Mouse (Mus musculus): ENCODE results near the gene Ptch2. TPM values are rescaled to one million over a fixed set of nuclear protein-coding genes. Genes with fewer than 3 reads are reported as not detected.

The Ptch2 gene
- polyA plus RNA-seq, 1 experiment from 2014 or later, result 4.5 TPM

DNA sequence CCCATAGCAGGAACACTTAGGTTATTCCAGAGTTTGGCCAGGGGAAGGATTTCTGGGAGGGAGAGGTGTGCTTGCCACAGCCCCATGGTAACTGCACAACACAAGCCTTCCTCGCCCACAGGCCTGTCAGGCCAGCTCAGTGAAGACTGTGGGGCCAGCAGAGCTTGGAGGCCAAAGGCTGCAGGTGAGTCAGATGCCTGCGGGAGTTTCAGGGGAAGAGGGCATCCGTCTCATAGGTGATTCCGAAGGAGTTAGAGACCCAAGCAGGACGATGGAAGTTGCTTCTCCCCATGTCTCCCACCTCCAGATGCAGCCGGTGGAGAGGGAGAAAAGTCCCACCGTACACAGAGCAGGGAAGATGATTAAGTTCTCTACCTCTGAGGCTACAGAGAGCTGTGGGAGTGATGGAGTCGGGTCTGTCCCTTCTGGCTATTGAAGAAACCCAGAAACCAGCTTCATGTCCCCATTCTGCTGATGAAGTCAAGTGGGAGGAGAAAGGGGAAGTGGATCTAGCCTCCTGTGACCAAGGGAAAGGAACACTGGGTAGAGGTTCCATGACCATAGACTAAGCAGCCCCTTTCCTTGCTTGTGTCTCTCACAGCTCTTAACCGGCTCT lies 30.9 kb downstream of the Ptch2 start, which contains the start of gene Tctex1d4:
TSS of gene Tctex1d4 (plus strand) at position 120 of the 616 bp plus-strand sequence.
- ATAC-seq (ENCODE audit: low FRiP score, low TSS enrichment), result no peak
- Histone ChIP-seq H3K9me3 (ENCODE audit: control insufficient read depth, low read length) (no peaks in the 10 kb centered on the region), H3K4me2 (ENCODE audit: low read length) (no peak within 1 kb of the TSS), H3K4me1 (ENCODE audit: control insufficient read depth, insufficient read depth, low read length) (peaks cover 23% of the 10 kb centered on the region), H3K9ac (replicated peaks; ENCODE audit: low read length) (0 out of 2 replicates have a peak within 1 kb of the TSS, but pooled peaks have one; percentile 2), H3K4me3 (replicated peaks; ENCODE audit: low read depth, low read length) (no peak within 1 kb of the TSS), H3K27me3 (ENCODE audit: control insufficient read depth, insufficient read depth, low read length) (no peaks in the 10 kb centered on the region), H3K27ac (replicated peaks; ENCODE audit: low read depth, low read length) (peak within 1 kb of the TSS; percentile 56), H3K36me3 (ENCODE audit: control insufficient read depth, insufficient read depth, low read length) (peaks cover 24% of the 10 kb centered on the region)
- no peak for DNase-seq
- WGBS, result 88% methylated on average over 9 of the region's 9 CpGs

DNA sequence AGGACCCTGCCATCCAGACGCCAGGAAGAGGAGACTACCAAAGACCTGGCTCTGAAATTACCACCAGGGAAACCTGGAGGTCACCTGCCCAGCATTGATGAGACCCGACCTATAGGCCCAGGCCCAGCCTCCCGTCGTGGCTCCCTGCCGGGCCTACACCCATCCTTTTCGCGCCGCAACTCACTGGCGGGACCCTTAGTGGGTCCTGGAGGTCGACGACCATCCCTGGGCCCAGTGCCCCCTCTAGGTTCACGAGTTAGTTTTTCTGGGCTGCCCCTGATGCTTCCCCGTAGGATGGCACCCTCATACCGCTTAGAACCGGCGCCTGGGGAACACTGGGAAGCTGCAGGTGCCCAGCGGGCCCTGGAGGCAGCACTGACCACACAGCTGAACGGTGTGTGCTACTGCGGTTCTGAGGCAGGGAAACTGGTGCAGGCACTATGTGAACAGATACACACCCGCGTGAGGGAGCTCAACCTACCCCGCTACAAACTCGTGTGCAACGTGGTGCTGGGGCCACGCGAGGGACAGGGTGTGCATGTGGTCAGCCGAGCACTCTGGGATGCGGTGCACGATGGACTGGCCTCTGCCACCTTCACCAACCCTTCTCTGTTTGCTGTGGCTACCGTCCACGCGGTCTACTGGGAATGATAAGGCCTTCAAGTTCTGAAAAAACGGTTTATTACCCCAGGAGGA lies 32.3 kb downstream of the Ptch2 start:
- no peak overlapping the region for H3K27ac ChIP-seq (replicated peaks; ENCODE audit: low read depth, low read length)
- no peaks in the 10 kb centered on the region for H3K9me3 ChIP-seq (ENCODE audit: control insufficient read depth, low read length)
- peaks cover 24% of the 10 kb centered on the region for H3K36me3 ChIP-seq (ENCODE audit: control insufficient read depth, insufficient read depth, low read length)
- ATAC-seq (ENCODE audit: low FRiP score, low TSS enrichment) (no peak), DNase-seq (no peak)
- no peak overlapping the region for H3K9ac ChIP-seq (replicated peaks; ENCODE audit: low read length)
- H3K4me2 ChIP-seq (ENCODE audit: low read length), result no peak overlapping the region
- WGBS, result 90% methylated on average over 33 of the region's 33 CpGs
- H3K4me3 ChIP-seq (replicated peaks; ENCODE audit: low read depth, low read length), result no peak overlapping the region
- H3K4me1 ChIP-seq (ENCODE audit: control insufficient read depth, insufficient read depth, low read length), result peaks cover 34% of the 10 kb centered on the region
- H3K27me3 ChIP-seq (ENCODE audit: control insufficient read depth, insufficient read depth, low read length), result no peaks in the 10 kb centered on the region

DNA sequence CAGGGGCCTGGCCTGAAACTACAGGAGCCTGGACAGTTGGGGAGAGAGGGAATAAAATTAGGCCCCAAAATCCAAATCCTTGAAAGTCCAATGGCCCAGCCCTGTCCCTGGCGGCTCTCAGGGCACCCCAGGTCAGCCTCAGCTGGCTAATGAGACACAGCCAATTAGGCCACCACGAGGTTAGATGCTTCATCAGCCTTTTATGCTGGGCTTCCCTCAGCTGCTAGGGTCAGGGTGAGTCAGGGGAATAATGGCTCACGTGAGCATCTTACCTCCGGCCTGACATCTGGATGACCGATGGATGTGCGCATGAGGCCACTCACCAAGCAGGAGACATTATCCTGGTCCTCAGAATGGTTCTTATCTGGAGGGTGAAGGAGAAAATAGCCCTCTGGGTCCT lies 34.9 kb downstream of the Ptch2 start:
- Histone ChIP-seq H3K27me3 (ENCODE audit: control insufficient read depth, insufficient read depth, low read length) (no peaks in the 10 kb centered on the region), H3K4me3 (replicated peaks; ENCODE audit: low read depth, low read length) (no peak overlapping the region), H3K9me3 (ENCODE audit: control insufficient read depth, low read length) (no peaks in the 10 kb centered on the region), H3K4me1 (ENCODE audit: control insufficient read depth, insufficient read depth, low read length) (peaks cover 20% of the 10 kb centered on the region), H3K9ac (replicated peaks; ENCODE audit: low read length) (no peak overlapping the region), H3K36me3 (ENCODE audit: control insufficient read depth, insufficient read depth, low read length) (peaks cover 24% of the 10 kb centered on the region), H3K27ac (replicated peaks; ENCODE audit: low read depth, low read length) (no peak overlapping the region), H3K4me2 (ENCODE audit: low read length) (no peak overlapping the region)
- no peak for DNase-seq
- ATAC-seq (ENCODE audit: low FRiP score, low TSS enrichment), result no peak
- 49% methylated on average over 6 of the region's 6 CpGs for WGBS

DNA sequence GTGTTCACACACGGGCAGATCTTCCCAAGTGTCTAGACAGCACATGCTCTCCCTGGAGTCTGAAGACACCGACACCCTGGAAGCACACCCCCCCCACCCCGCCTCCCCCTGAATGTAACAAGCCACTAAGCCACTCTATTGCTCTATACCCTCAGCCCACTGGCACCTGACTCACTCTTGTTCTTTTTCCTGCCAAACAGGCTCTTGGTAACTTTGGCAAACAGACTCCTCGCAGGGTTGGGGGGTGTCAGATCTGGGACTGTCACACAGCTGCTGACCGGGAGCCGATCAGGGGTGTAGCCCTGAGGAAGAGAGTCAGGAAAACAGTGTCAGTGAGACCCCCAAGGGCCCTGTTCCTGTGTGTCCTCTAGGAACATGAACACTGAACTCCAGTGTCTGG lies 35.3 kb downstream of the Ptch2 start:
- DNase-seq, result no peak
- WGBS, result 40% methylated on average over 6 of the region's 6 CpGs
- no peak overlapping the region for H3K4me3 ChIP-seq (replicated peaks; ENCODE audit: low read depth, low read length)

DNA sequence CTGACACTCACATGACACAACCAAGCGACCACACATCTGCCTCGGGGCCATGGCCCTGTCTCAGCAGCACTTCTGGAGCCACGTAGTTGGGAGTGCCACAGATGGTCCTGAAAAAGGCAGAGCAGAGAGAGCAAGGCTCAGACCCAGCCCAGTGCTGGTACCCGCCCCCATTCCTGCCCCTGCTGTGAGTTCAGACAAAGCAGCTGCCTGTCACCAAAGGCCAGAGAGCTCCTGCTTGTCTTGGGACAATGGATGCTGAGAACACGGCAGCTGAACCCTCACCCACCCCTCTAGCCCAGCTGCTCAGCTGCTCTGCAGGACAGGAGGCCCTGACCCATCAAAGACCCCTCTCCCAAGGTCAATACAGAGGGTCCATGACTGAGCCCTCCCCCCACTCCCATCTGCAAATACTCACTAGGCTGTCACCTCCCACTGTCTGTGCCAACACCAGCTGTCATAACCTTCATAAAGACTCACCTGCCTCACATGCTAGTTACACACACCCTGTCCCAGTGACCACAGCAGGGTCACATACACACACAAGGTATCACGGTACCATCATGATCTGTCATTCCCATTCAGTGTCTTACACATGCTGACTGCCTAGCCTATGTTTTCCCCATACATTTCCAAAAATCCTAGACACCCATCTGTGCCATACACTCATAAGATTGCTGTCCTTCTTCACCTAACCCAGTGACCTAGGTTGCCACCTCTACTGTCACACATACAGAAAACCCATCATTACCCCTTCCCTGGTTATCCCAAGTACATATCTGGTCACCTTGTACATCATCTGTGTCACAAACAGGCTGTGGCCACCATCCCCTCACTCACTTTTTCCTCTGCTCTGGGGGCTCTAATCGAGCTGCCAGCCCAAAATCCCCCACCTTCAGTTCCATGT lies 36.3 kb downstream of the Ptch2 start:
- Histone ChIP-seq H3K9ac (replicated peaks; ENCODE audit: low read length) (peak overlapping the region; percentile 82), H3K4me2 (ENCODE audit: low read length) (peak overlapping the region; percentile 86), H3K4me3 (replicated peaks; ENCODE audit: low read depth, low read length) (peak overlapping the region; percentile 94), H3K9me3 (ENCODE audit: control insufficient read depth, low read length) (no peaks in the 10 kb centered on the region), H3K27ac (replicated peaks; ENCODE audit: low read depth, low read length) (peak overlapping the region; percentile 55), H3K36me3 (ENCODE audit: control insufficient read depth, insufficient read depth, low read length) (peaks cover 23% of the 10 kb centered on the region), H3K27me3 (ENCODE audit: control insufficient read depth, insufficient read depth, low read length) (no peaks in the 10 kb centered on the region), H3K4me1 (ENCODE audit: control insufficient read depth, insufficient read depth, low read length) (peaks cover 18% of the 10 kb centered on the region)
- 6% methylated on average over 7 of the region's 7 CpGs for WGBS
- ATAC-seq (ENCODE audit: low FRiP score, low TSS enrichment), result peak; percentile 47
- peak; percentile 64 for DNase-seq

More for the DNA sequence above, 35.3 kb downstream of the Ptch2 start:
- H3K4me1 ChIP-seq (ENCODE audit: control insufficient read depth, insufficient read depth, low read length), result peaks cover 18% of the 10 kb centered on the region
- H3K9me3 ChIP-seq (ENCODE audit: control insufficient read depth, low read length), result no peaks in the 10 kb centered on the region
- H3K27ac ChIP-seq (replicated peaks; ENCODE audit: low read depth, low read length), result no peak overlapping the region; the same call in 1 of the 2 replicates
- no peak for ATAC-seq (ENCODE audit: low FRiP score, low TSS enrichment)
- no peak overlapping the region; the same call in 1 of the 2 replicates for H3K9ac ChIP-seq (replicated peaks; ENCODE audit: low read length)
- H3K36me3 ChIP-seq (ENCODE audit: control insufficient read depth, insufficient read depth, low read length), result peaks cover 24% of the 10 kb centered on the region
- H3K4me2 ChIP-seq (ENCODE audit: low read length), result peak overlapping the region; percentile 86
- H3K27me3 ChIP-seq (ENCODE audit: control insufficient read depth, insufficient read depth, low read length), result no peaks in the 10 kb centered on the region

DNA sequence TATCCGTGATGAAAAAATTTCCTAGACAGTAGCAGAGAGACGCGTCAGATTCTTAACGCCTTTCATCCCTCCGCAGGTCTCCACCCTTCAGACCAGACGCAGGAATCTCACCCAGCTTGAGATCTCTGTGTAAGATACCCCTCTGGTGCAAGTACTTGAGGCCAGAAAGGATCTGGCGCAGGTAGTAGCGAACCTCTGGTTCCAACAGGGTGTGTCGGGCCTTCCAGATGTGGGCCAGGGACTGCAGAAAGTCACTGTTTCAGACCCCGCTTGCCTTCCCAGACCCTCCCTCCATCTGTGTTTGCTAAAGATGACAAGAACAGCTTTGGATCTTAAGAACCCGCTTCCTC lies 36.9 kb downstream of the Ptch2 start:
- H3K4me3 ChIP-seq (replicated peaks; ENCODE audit: low read depth, low read length), result peak overlapping the region; percentile 94
- peak overlapping the region; percentile 82 for H3K9ac ChIP-seq (replicated peaks; ENCODE audit: low read length)
- 0 out of 2 replicates have a peak overlapping the region, but pooled peaks have one; percentile 33 for H3K27ac ChIP-seq (replicated peaks; ENCODE audit: low read depth, low read length)
- H3K4me1 ChIP-seq (ENCODE audit: control insufficient read depth, insufficient read depth, low read length), result peaks cover 18% of the 10 kb centered on the region
- H3K36me3 ChIP-seq (ENCODE audit: control insufficient read depth, insufficient read depth, low read length), result peaks cover 22% of the 10 kb centered on the region
- no peak for ATAC-seq (ENCODE audit: low FRiP score, low TSS enrichment)
- H3K27me3 ChIP-seq (ENCODE audit: control insufficient read depth, insufficient read depth, low read length), result no peaks in the 10 kb centered on the region
- 2% methylated on average over 11 of the region's 11 CpGs for WGBS
- peak overlapping the region; percentile 86 for H3K4me2 ChIP-seq (ENCODE audit: low read length)
- H3K9me3 ChIP-seq (ENCODE audit: control insufficient read depth, low read length), result no peaks in the 10 kb centered on the region
- no peak for DNase-seq

DNA sequence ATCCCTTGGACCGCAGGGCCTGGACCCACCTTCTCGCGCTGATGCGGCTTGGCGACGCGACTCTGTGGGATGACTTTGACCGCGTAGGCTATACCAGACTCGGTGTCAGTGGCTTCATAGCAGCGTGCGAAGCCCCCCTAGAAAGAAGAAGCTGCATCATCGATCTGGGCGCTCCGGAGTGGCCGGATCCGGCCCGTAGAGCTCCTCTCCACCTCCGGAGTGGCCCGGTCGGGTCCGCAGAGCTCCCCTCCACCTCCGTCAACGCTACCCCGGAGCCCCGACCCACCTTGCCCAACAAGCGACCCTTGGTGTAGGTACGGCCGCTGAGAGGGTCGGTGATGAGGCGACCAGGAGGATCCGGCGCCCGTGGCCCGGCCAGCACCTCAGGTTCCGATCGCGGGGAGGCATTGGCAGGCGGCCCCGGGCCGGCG lies 37.5 kb downstream of the Ptch2 start:
- Histone ChIP-seq H3K27ac (replicated peaks; ENCODE audit: low read depth, low read length) (peak overlapping the region; percentile 78), H3K4me2 (ENCODE audit: low read length) (peak overlapping the region; percentile 86), H3K36me3 (ENCODE audit: control insufficient read depth, insufficient read depth, low read length) (peaks cover 17% of the 10 kb centered on the region), H3K4me1 (ENCODE audit: control insufficient read depth, insufficient read depth, low read length) (peaks cover 18% of the 10 kb centered on the region), H3K27me3 (ENCODE audit: control insufficient read depth, insufficient read depth, low read length) (no peaks in the 10 kb centered on the region), H3K9ac (replicated peaks; ENCODE audit: low read length) (peak overlapping the region; percentile 82), H3K9me3 (ENCODE audit: control insufficient read depth, low read length) (no peaks in the 10 kb centered on the region), H3K4me3 (replicated peaks; ENCODE audit: low read depth, low read length) (peak overlapping the region; percentile 94)
- 1% methylated on average over 42 of the region's 42 CpGs for WGBS
- peak; percentile 43 for ATAC-seq (ENCODE audit: low FRiP score, low TSS enrichment)
- DNase-seq, result peak; percentile 65

DNA sequence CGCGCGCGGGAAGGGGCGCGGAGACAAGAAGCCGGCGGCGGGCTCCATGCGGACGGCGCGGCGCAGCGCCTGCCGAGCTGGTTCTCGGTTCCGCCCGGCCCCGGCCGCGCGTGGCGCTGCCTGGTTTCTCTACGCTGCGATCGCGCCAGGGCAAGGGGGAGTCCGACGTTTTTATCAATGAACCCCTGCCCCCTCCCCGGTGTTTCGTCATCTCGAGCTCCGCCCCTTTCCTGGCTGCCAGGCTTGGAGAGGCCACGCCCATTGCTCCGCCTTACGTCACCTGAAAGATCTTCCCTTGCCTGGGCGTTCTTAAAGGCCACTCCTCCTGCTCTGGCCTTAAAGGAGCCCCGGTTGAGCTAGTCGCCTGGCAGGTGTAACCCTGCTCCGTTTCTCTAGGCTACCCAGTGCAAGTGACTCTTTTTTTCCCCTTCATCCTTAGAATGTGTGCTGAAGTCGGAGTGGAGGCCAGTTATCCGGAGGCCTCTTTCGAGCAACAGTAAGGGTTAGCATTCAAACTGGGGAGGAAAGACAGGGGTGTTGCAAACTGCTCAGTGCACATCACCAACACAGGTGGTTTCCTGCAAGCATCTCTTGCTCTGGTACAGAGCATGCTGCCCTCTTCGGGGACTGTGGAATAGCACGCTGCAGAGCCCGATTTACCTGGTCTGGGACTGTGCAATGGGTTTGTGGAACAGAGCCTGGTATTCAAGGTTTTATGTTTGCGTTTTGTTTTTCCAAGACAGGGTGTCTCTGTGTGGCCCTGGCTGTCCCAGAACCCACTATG lies 38.1 kb downstream of the Ptch2 start, which contains the start of gene Plk3:
TSS of gene Plk3 (minus strand) at position 147 of the 784 bp plus-strand sequence.
- Histone ChIP-seq H3K4me3 (replicated peaks; ENCODE audit: low read depth, low read length) (peak within 1 kb of the TSS; percentile 94), H3K9me3 (ENCODE audit: control insufficient read depth, low read length) (no peaks in the 10 kb centered on the region), H3K27me3 (ENCODE audit: control insufficient read depth, insufficient read depth, low read length) (no peaks in the 10 kb centered on the region), H3K36me3 (ENCODE audit: control insufficient read depth, insufficient read depth, low read length) (peaks cover 11% of the 10 kb centered on the region; the same call in 1 of the 2 replicates), H3K4me2 (ENCODE audit: low read length) (peak within 1 kb of the TSS; percentile 86), H3K9ac (replicated peaks; ENCODE audit: low read length) (peak within 1 kb of the TSS; percentile 82), H3K4me1 (ENCODE audit: control insufficient read depth, insufficient read depth, low read length) (peaks cover 18% of the 10 kb centered on the region), H3K27ac (replicated peaks; ENCODE audit: low read depth, low read length) (peak within 1 kb of the TSS; percentile 78)
- ATAC-seq (ENCODE audit: low FRiP score, low TSS enrichment), result peak; percentile 90
- peak; percentile 99 for DNase-seq
- WGBS, result 2% methylated on average over 47 of the region's 48 CpGs
